Mouse (Mus musculus) ovary, adult 18-20 months (tissue): Measurements from ENCODE around the gene Uxs1.

ENCODE experiments used
- DNase-seq: peaks from one replicate; pipeline ENCODE4 v3.0.0; 2022; ENCODE audit warnings: low spot score, mixed read lengths

Uxs1 gene

DNA sequence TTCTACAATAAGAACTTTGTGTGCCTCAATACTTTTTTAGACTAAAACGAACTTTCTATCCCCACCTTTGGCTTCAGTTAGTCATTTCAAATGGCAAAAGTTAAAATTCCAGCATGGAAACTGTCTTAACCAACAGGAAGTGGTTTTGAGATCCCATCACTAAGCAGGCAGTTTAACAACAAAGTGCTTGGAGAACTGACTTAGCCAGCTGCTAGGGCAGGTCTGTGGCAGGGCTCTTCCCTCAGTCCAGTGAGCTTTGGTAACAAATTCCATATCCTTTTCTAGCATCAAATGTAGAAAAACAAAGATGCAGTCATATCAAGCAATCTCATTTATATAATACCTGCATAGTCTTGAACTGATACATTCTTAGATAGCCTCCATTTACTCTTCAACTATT, 105.1 kb downstream of the Uxs1 start:
- no peak for DNase-seq

DNA sequence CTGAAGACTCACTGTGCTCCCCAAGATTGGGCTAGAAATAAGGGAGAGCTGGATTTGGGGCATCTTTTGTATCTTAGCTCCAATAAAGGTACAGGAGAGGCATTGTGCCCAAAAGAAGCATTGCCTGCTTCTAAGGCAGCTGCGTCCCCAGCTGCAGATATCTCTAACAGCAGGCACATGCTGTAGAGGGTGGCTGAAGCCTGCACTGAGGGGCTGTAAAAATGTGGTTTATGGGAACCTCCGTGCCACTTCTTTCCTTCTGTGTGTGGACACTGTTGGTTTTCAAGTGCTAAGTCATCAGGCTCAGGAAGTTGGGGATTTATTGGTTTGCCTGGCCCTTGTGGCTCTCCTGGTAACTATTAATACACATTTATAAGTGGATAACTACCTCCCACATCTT, 108.8 kb downstream of the Uxs1 start:
- no peak for DNase-seq

DNA sequence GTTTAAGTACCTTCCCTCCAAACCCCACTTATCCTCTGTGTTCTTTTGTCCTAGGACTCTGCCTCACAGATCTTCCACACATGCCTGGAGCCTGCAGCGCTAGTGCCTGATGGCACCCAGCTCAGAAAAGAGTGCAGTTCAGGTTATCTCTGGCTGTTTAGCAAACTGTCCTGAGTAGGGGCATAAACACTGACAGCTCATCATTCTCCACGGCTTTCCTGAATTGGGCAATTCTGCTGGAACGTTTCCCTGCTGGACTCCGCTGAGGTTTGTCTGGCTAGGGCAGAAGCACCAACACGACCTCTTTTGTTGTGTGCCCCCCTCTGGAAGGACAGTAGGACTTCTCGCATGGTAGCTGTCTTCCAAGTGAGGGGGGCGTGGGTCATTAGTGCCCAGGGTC, 109.6 kb downstream of the Uxs1 start:
- no peak for DNase-seq

DNA sequence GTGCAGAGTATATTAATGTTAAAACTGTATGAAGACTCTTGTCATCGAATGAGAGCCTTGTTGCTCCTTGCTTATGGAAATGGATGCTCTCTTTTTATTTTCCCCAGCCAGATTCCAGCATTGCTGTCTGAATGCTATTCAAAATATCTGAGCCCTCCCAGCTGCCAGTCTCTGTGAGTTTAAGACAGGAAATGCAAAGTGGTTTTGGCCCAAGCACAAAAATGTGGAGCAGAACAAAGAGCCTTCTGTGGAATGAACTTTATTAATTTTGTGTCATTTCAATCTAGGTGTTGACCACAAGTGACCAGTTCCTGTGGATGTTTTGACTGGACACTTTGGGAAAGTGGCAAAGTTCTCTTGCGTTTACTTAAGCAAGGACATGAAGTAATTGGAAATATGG, 112.8 kb downstream of the Uxs1 start:
- DNase-seq = no peak

DNA sequence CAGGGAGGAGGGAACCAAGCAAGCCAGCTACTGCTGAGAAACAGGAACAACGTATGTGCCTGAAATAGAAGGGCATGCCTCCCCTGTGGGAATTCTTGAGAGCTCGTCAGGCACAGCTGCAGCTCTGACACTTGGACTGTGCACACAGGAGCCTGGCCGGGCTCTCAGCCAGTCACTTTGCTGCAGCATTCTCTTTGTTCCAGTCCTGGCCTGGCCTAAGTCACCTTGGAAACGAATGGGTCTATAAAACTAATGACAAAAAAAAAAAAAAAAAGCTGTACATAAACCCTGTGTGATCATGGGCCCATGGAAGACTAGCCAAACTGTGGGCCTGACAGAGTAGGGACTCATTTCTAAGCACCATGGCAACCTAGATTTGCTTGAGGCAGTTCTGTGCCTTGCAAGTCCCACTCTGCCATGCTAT, 129.0 kb downstream of the Uxs1 start:
- DNase-seq = no peak
